Mouse (Mus musculus) small intestine, adult 2 months (tissue): Measurements from ENCODE around the gene Slc12a8. TPM values are rescaled to one million over a fixed set of nuclear protein-coding genes. Genes with fewer than 3 reads are reported as not detected.

ENCODE experiments used
- H3K27ac ChIP-seq: fragments of 200-500 bp; 2 replicates; pipeline ENCODE4 v1.5.1; 2012; ENCODE audit warnings: low read depth, low read length, control low read depth, inconsistent platforms; ENCODE audit not compliant: insufficient read depth
- H3K27me3 ChIP-seq: fragments of 200-500 bp; 2 replicates; pipeline ENCODE4 v1.6.1; 2012; ENCODE audit warnings: mild to moderate bottlenecking, moderate library complexity, low read length, inconsistent platforms; ENCODE audit not compliant: control insufficient read depth, insufficient read depth
- H3K36me3 ChIP-seq: fragments of 200-500 bp; 2 replicates; pipeline ENCODE4 v1.6.1; 2012; ENCODE audit warnings: mild to moderate bottlenecking, low read length, control low read depth, inconsistent platforms; ENCODE audit not compliant: control insufficient read depth, insufficient read depth
- H3K4me1 ChIP-seq: fragments of 200-500 bp; 2 replicates; pipeline ENCODE4 v1.6.1; 2012; ENCODE audit warnings: low read length, inconsistent platforms, mixed read lengths; ENCODE audit not compliant: control insufficient read depth, insufficient read depth, insufficient read length
- H3K4me3 ChIP-seq: fragments of 200-500 bp; 2 replicates; pipeline ENCODE4 v1.5.1; 2012; ENCODE audit warnings: low read depth, mild to moderate bottlenecking, control low read depth, inconsistent platforms, low read length, moderate library complexity
- CTCF ChIP-seq: fragments of 200-500 bp; IDR thresholded peaks from 2 replicates; pipeline ENCODE4 v1.5.1; 2012; ENCODE audit warnings: low read depth, mild to moderate bottlenecking, control low read depth, inconsistent platforms, low read length, moderate library complexity, mixed read lengths; ENCODE audit not compliant: insufficient replicate concordance, insufficient read length; ENCODE audit errors: extremely low read depth
- POLR2A ChIP-seq: fragments of 200-500 bp; IDR thresholded peaks from 2 replicates; pipeline ENCODE4 v1.6.1; 2012; ENCODE audit warnings: low read depth, mild to moderate bottlenecking, control low read depth, inconsistent platforms, low read length, moderate library complexity
- WGBS: fragments of 180-500 bp; shearing (Covaris S2); methylation state at CpG from one replicate; pipeline ENCODE4 v1.1.7; 2018; 5-methylcytosine and 5-hydroxymethylcytosine counted together
- polyA plus RNA-seq: library from polyadenylated mRNA; depleted of rRNA; stranded (reverse); fragments of >200 nt; gene quantifications from 2 replicates; pipeline ENCODE4 v1.2.3, GENCODE M21; 2012; rRNA removed

Slc12a8 gene
- polyA plus RNA-seq, 1 experiment, result 46.7 TPM

DNA sequence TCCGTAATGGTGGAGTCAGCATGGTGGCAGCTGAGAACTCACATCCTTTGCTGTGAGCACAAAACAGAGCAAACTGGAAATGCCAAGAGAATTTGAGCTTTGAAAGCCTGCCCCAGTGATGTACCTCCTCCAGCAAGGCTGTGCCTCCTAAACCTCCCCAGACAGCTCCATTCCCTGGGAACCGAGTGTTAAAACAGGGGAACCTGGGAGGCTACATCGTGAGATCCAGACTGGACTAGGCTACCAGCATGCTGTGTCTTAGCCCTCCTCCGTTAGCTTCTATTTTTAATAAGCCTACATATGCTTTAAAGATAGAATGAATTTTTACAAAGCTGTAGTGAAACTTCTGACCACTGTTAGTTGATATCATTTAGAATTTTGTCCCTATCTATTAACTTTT is 184.7 kb downstream of the Slc12a8 start:
- TF ChIP-seq CTCF, result no peak
- no peak for TF ChIP-seq POLR2A
- H3K27ac ChIP-seq, result no peak overlapping the region
- no peak overlapping the region for H3K4me3 ChIP-seq
- H3K4me1 ChIP-seq, result no peaks in the 10 kb centered on the region; the same call in none of the 2 replicates
- H3K27me3 ChIP-seq, result no peaks in the 10 kb centered on the region
- H3K36me3 ChIP-seq, result no peaks in the 10 kb centered on the region
- WGBS, result 95% methylated on average over 4 of the region's 4 CpGs

DNA sequence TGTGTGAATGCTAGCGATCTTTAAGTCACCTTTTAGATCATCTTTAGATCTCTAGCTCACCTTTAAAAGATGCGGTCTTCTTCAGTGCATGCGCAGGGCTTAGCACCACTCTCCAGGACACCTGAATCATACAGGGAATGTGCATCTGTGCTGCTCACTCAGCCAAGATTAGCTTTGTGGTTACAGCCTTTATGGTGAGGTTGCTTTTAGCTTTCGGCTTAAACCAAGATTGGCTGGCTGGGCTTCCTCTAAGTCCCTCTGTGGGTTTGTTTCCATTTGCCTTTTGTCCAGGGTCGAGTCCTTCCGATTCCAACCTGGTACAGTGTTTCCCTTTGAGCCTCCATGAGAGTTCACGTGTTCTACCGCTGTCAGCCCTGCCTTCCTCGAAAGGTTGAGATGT is 187.2 kb downstream of the Slc12a8 start:
- no peaks in the 10 kb centered on the region for H3K36me3 ChIP-seq
- TF ChIP-seq POLR2A (no peak), CTCF (no peak)
- H3K4me3 ChIP-seq, result no peak overlapping the region
- no peaks in the 10 kb centered on the region for H3K27me3 ChIP-seq
- no peak overlapping the region for H3K27ac ChIP-seq
- no peaks in the 10 kb centered on the region; the same call in 1 of the 2 replicates for H3K4me1 ChIP-seq
- WGBS, result 79% methylated on average over 9 of the region's 9 CpGs

- Histone ChIP-seq H3K27ac (no peak overlapping the region), H3K27me3 (no peaks in the 10 kb centered on the region), H3K36me3 (no peaks in the 10 kb centered on the region), H3K4me1 (no peaks in the 10 kb centered on the region; the same call in 1 of the 2 replicates), H3K4me3 (no peak overlapping the region)
- no peak for TF ChIP-seq POLR2A
- TF ChIP-seq CTCF, result no peak
- 32% methylated on average over 6 of the region's 6 CpGs for WGBS
These were observed 188.1 kb downstream of the Slc12a8 start for GRCm38 (mm10) chr16:33705258-33705657.

- Histone ChIP-seq H3K36me3 (no peaks in the 10 kb centered on the region), H3K27me3 (no peaks in the 10 kb centered on the region), H3K4me3 (no peak overlapping the region), H3K27ac (no peak overlapping the region), H3K4me1 (no peaks in the 10 kb centered on the region)
- WGBS, result 88% methylated on average over 14 of the region's 14 CpGs
- no peak for TF ChIP-seq POLR2A
- TF ChIP-seq CTCF, result no peak
These were observed 189.2 kb downstream of the Slc12a8 start for GRCm38 (mm10) chr16:33706111-33706890.

DNA sequence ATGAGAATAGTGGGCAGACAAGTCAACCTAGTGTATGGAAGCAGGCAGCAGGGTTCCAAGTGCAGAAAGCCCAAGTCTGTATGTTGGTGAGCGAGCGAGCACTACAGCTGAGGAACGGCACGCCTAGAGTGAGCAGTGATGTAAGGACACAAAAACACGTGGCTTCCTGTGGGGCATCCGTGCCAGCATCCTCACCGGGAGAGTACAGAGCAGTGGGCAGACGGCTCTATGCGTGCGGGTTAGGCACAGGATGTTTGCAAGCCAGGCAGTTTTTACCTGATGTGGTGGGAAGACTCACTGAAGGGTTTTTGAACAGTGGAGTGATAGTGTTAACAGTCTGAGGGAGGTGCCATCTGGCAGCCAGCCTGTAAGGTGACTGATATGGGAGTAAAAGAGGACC is 190.9 kb downstream of the Slc12a8 start:
- Histone ChIP-seq H3K27ac (no peak overlapping the region), H3K36me3 (no peaks in the 10 kb centered on the region), H3K4me3 (no peak overlapping the region), H3K27me3 (no peaks in the 10 kb centered on the region), H3K4me1 (no peaks in the 10 kb centered on the region; the same call in 1 of the 2 replicates)
- no peak for TF ChIP-seq CTCF
- no peak for TF ChIP-seq POLR2A
- WGBS, result 84% methylated on average over 10 of the region's 10 CpGs

DNA sequence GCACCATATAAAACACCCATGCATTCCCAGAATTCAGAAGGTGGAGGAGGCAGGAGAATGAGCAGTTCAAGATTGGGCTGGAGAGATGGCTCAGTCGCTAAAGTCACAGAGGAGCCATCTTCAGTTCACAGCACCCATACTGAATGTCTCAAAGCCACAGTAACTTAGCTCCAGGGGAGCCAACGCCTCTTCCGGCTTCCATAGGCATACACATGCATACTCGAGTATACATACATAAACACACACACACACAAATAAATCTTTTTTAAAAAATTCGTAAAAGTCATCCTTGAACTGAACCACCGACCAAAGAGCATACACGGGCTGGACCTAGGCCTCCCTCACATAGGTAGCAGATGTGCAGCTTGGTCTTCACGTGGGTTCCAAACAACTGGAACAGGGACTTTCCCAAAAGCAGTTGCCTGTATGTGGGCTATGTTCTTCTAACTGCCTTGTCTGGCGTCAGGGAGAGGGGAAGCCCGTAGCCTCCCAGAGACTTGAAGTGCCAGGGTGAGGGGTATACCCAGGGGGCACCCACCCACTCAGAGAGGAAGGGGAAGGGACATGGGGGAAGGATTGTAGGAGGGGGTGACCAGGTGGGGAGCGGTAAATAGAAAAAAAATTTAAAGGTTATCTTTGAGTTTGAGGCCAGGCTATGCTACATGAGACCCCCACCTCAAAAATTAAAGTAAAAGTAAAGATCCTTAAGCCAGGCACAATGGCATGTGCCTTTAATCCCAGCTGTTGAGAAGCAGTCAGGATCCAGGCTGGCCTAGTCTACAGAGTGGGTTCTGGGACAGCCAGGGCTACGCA is 191.7 kb downstream of the Slc12a8 start:
- Histone ChIP-seq H3K4me1 (no peaks in the 10 kb centered on the region; the same call in 1 of the 2 replicates), H3K36me3 (no peaks in the 10 kb centered on the region), H3K4me3 (no peak overlapping the region), H3K27me3 (no peaks in the 10 kb centered on the region), H3K27ac (no peak overlapping the region)
- no peak for TF ChIP-seq CTCF
- no peak for TF ChIP-seq POLR2A
- 87% methylated on average over 12 of the region's 12 CpGs for WGBS

Other genes starting within 250 kb of the Slc12a8 start
- 1.5 and 4.0 TPM in 2 replicates for gene Zfp148, start 136.5 kb upstream of the Slc12a8 start, polyA plus RNA-seq
- gene Heg1, start 167.0 kb downstream of the Slc12a8 start, polyA plus RNA-seq, result 10.0 and 12.0 TPM in 2 replicates